Mouse (Mus musculus): ENCODE results near the gene Nacc1.

DNA sequence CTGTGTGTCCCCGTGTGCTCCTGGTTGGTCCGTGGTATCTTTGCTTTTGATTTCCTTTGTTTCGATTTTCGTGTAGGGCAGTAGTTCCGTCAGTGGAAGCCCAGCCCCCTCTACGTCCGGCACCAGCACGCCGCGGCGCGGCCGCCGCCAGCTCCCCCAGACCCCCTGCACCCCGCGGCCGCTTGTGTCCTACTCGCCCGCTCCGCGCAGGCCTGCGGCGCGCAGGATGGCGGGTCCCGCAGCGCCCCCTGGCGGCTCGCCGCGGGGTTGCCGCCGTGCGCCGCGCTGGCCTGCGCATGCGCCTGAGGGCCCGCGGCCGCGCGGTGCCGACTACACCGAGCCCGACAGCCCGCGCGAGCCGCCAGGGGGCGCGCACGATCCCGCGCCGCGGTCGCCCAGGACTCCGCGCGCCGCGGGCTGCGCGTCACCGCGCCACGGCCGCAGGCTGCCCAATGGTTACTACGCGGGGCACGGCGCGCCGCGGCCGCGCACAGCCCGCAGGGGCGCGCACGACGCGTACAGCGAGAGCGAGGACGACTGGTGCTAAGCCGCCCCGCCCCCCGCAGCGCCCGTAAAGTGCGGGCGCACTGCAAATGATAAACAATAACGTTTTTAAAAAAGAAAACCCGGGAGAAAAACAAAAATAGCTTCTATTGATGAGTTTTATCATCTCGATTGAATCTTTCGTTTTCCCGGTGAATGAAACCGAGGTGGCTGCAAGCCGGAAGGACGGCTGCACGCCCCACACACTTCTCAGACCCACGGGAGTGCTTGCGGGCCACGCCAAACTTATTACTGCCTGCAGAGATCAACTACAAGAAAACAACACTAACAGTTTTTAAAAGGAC lies 48.3 kb downstream of the Nacc1 start:
- TF ChIP-seq CTCF (IDR thresholded peaks at IDR 0.05; ENCODE audit: control insufficient read depth, insufficient read depth, insufficient read length) (peak; percentile 100), MYOD1 (IDR thresholded peaks at IDR 0.05; ENCODE audit: control insufficient read depth, insufficient read length, low read depth) (no peak)
